Mouse (Mus musculus) limb, embryonic 11.5 days (tissue): Measurements from ENCODE around the gene Tmem179. TPM values are rescaled to one million over a fixed set of nuclear protein-coding genes. Genes with fewer than 3 reads are reported as not detected.
A peak's percentile ranks its signal among the peaks of the same experiment; 100 is the strongest.

Experiments
- ATAC-seq: fragments of 200-750 bp; cut with Nextera tagmentation; 2 replicates; pipeline ENCODE4 v1.8.0; 2017; ENCODE audit warnings: low read depth; ENCODE audit not compliant: insufficient number of reproducible peaks, low FRiP score, low TSS enrichment
- DNase-seq: peaks from one replicate; pipeline ENCODE4 v3.0.0-alpha.2; 2015; ENCODE audit warnings: low spot score
- H3K27ac ChIP-seq: fragments of 300-500 bp; sonication (generic); replicated peaks from 2 replicates; pipeline ENCODE4 v1.5.1; 2014; ENCODE audit warnings: low read depth, mild to moderate bottlenecking, low read length
- H3K27me3 ChIP-seq: fragments of 300-500 bp; sonication (generic); 2 replicates; pipeline ENCODE4 v1.6.1; 2014; ENCODE audit warnings: mild to moderate bottlenecking, low read length, mixed read lengths; ENCODE audit not compliant: control insufficient read depth, insufficient read depth
- H3K36me3 ChIP-seq: fragments of 300-500 bp; sonication (generic); 2 replicates; pipeline ENCODE4 v1.6.1; 2014; ENCODE audit warnings: mild to moderate bottlenecking, low read length, moderate library complexity, mixed read lengths; ENCODE audit not compliant: control insufficient read depth, insufficient read depth
- H3K4me1 ChIP-seq: fragments of 300-500 bp; sonication (generic); 2 replicates; pipeline ENCODE4 v1.6.1; 2014; ENCODE audit warnings: low read length, mixed read lengths; ENCODE audit not compliant: control insufficient read depth, insufficient read depth
- H3K4me2 ChIP-seq: fragments of 300-500 bp; sonication (generic); 2 replicates; pipeline ENCODE4 v1.6.1; 2014; ENCODE audit warnings: low read depth, mild to moderate bottlenecking, moderate library complexity; ENCODE audit not compliant: severe bottlenecking
- H3K4me3 ChIP-seq: fragments of 300-500 bp; sonication (generic); 2 replicates; pipeline ENCODE4 v1.5.1; 2014; ENCODE audit warnings: low read depth, low read length
- H3K9ac ChIP-seq: fragments of 300-500 bp; sonication (generic); 2 replicates; pipeline ENCODE4 v1.6.1; 2014; ENCODE audit warnings: mild to moderate bottlenecking, low read length
- H3K9me3 ChIP-seq: fragments of 300-500 bp; sonication (generic); 2 replicates; pipeline ENCODE4 v1.6.1; 2016; ENCODE audit warnings: low read length; ENCODE audit not compliant: control insufficient read depth
- WGBS: fragments of 180-500 bp; shearing (Covaris S2); extraction: QIAGEN DNeasy Blood & Tissue Kit; methylation state at CpG from one replicate; pipeline ENCODE4 v1.1.7; 2014; 5-methylcytosine and 5-hydroxymethylcytosine counted together
- polyA plus RNA-seq: library from polyadenylated mRNA; unstranded; fragments of >200 nt; fragmentation: Nextera tagmentation; extraction: Ambion mirVana; gene quantifications from 2 replicates; pipeline ENCODE4 v1.2.1, GENCODE M21; 2014

Tmem179 gene
- polyA plus RNA-seq, result 0.16 TPM in 1 of 2 replicates, not detected in the other

DNA sequence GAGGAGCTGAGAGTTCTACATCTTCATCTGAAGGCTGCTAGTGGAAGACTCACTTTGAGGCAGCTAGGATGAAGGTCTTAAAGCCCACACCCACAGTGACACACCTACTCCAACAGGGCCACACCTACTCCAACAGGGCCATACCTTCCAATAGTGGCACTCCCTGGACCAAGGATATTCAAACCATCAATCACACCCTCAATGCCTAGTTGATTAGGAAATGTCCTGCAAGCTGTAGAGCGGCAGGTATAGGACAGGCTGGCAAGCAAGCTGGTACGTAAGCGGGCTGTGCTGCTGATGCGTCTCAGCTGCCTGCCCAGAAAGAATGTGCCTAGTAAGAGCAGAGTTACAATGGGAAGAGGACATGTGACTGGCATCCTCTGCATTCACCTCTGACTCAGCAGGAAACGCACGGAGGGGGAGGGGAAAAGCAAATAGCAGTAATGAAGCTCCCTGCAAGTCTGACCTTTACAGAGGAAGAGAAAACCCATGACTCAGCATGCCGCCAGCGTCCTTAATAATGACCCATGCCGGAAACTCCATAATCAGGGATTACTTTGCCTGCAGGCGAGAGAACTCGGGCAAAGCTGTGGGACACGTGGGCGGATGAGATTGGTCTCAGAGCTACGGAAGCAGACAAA, at the start of gene Tmem179:
Tmem179 (minus strand) TSS at position 51 of the 641 bp plus-strand sequence.
- no peak within 1 kb of the TSS for H3K4me2 ChIP-seq
- H3K9ac ChIP-seq, result no peak within 1 kb of the TSS
- no peaks in the 10 kb centered on the region for H3K36me3 ChIP-seq
- DNase-seq, result peak; percentile 71
- peaks cover 5% of the 10 kb centered on the region; the same call in 1 of the 2 replicates for H3K4me1 ChIP-seq
- 0 out of 2 replicates have a peak, but pooled peaks have one; percentile 26 for ATAC-seq
- no peaks in the 10 kb centered on the region for H3K9me3 ChIP-seq
- no peak within 1 kb of the TSS for H3K4me3 ChIP-seq
- H3K27me3 ChIP-seq, result no peaks in the 10 kb centered on the region
- 27% methylated on average over 14 of the region's 14 CpGs for WGBS
- no peak within 1 kb of the TSS for H3K27ac ChIP-seq

DNA sequence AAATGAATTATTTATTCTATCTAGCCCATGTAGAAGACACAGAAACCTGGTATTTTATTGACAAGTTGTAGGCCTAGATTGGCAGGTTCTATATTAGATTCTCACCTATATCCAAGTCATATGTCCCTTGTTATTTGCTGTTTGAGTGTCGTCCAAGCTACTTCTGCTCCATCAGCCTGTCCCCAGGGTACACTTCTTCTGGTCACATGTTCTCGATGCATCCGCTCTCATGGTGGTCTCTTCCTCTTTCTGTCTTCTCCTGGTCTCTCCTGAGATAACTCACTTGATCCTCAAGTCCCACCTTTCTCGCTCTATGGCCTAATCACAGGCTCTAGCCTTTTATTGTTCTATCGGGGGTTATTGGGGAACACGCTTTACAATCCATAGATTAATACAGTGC, 46.5 kb upstream of the Tmem179 start:
- DNase-seq (no peak), ATAC-seq (no peak)
- no peak overlapping the region for H3K4me3 ChIP-seq
- no peak overlapping the region for H3K27ac ChIP-seq
- H3K27me3 ChIP-seq, result no peaks in the 10 kb centered on the region
- no peak overlapping the region for H3K4me2 ChIP-seq
- WGBS, result 88% methylated on average over 6 of the region's 6 CpGs
- no peaks in the 10 kb centered on the region for H3K9me3 ChIP-seq
- no peak overlapping the region for H3K9ac ChIP-seq
- no peaks in the 10 kb centered on the region for H3K4me1 ChIP-seq
- H3K36me3 ChIP-seq, result no peaks in the 10 kb centered on the region

DNA sequence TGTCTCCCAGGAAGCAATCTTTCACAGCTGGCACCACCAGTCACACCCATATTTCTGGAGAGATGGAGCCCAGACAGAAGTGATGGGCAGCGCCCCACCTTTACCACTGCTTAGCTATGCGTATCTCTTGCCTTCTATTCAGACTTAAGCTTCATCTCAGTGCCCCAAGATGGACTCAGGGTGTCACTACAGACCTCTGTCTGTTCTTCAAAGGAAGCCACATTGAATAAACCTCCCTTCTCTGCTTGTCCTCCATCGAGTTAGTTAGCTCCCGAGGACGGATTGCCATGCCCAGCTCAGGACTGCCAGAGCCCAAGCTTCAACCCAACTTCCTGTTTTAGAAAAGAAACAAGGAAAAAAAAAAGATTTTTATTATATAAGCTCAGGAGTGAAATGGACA, 45.9 kb upstream of the Tmem179 start:
- 73% methylated on average over 5 of the region's 5 CpGs for WGBS
- no peaks in the 10 kb centered on the region for H3K9me3 ChIP-seq
- H3K4me2 ChIP-seq, result no peak overlapping the region
- no peaks in the 10 kb centered on the region for H3K27me3 ChIP-seq
- DNase-seq (no peak), ATAC-seq (no peak)
- H3K36me3 ChIP-seq, result no peaks in the 10 kb centered on the region
- H3K9ac ChIP-seq, result no peak overlapping the region
- H3K4me3 ChIP-seq, result no peak overlapping the region
- no peaks in the 10 kb centered on the region for H3K4me1 ChIP-seq
- H3K27ac ChIP-seq, result no peak overlapping the region

DNA sequence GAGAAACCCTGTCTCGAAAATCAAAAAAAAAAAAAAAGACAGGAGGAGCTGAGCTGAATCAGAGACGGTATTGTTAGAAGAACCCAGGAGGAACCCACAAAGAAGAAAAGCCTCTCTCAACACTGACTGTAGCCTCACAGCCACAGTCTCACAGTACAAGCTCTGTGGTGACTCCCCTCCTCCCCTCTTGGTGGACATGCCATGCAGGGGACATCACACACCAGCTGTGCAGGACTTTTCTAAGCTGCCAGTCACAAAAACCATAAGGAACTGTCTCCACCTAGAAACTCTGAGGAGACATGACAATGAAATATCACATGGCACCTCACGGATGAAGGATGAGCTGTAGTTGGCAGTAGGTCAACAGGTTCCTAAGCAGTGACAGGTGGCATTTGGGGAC, 44.6 kb upstream of the Tmem179 start:
- Histone ChIP-seq H3K27ac (no peak overlapping the region), H3K4me3 (no peak overlapping the region), H3K9me3 (no peaks in the 10 kb centered on the region), H3K9ac (no peak overlapping the region), H3K36me3 (no peaks in the 10 kb centered on the region), H3K4me1 (no peaks in the 10 kb centered on the region), H3K27me3 (no peaks in the 10 kb centered on the region), H3K4me2 (no peak overlapping the region)
- DNase-seq (no peak), ATAC-seq (no peak)
- 80% methylated on average over 3 of the region's 3 CpGs for WGBS

DNA sequence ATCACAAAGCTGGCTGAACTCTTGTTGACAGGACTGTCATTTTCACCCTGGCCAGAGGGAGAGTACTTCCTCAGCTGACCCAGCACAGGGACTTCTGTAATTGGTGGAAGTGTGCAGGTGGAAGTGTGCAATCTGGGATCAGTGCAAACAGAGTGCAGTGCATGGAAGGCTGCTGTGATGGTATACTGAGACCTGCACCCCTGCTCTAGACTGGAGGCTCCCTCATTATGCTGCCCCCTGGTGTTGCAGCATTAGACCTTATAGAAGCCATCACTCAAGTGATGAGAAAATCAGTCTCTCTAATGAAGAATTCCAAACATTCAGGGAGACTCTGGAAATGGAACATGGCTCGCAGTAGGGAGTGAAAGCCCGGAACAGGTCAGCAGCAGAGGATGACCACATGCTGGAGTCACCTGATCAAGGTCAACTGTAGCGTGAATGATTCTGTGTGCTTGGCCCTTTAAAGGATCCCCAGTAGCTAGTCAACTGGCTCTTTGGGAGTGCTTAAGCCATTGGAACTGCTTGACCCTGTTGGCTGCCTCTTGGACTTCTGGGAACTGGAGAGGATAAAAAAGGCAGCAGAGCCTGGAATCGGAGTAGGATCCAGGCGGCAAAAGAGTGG, 43.7 kb upstream of the Tmem179 start:
- 63% methylated on average over 5 of the region's 5 CpGs for WGBS
- no peak overlapping the region for H3K27ac ChIP-seq

DNA sequence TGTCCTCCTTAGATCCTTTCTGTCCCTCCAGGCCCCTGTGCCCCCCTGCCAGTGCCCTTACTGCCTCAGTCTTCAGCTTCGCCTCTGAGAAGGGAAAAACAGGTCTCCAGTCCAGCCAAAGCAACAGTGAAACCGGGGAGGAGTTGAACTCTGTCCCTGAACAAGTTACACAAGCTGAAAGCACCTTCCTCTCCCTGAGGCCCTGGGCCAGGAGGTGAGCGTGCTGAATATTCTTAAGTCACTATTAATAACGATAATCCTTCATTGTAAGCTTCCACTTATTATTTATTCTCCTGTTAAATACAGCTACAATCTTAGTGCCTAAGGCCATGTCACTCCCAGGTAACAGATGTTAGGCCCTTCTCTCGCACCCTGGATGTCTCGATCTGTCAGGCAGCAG, 43.1 kb upstream of the Tmem179 start:
- WGBS, result 58% methylated on average over 6 of the region's 6 CpGs
- H3K4me1 ChIP-seq, result no peaks in the 10 kb centered on the region
- H3K9me3 ChIP-seq, result no peaks in the 10 kb centered on the region
- DNase-seq (no peak), ATAC-seq (no peak)
- no peak overlapping the region for H3K4me2 ChIP-seq
- H3K9ac ChIP-seq, result no peak overlapping the region
- H3K36me3 ChIP-seq, result no peaks in the 10 kb centered on the region
- no peaks in the 10 kb centered on the region for H3K27me3 ChIP-seq
- H3K4me3 ChIP-seq, result no peak overlapping the region
- H3K27ac ChIP-seq, result no peak overlapping the region

More for the DNA sequence above, 43.7 kb upstream of the Tmem179 start:
- Histone ChIP-seq H3K4me3 (no peak overlapping the region), H3K9ac (no peak overlapping the region), H3K4me1 (no peaks in the 10 kb centered on the region), H3K9me3 (no peaks in the 10 kb centered on the region), H3K4me2 (no peak overlapping the region), H3K36me3 (no peaks in the 10 kb centered on the region), H3K27me3 (no peaks in the 10 kb centered on the region)
- DNase-seq, result no peak
- ATAC-seq, result no peak

DNA sequence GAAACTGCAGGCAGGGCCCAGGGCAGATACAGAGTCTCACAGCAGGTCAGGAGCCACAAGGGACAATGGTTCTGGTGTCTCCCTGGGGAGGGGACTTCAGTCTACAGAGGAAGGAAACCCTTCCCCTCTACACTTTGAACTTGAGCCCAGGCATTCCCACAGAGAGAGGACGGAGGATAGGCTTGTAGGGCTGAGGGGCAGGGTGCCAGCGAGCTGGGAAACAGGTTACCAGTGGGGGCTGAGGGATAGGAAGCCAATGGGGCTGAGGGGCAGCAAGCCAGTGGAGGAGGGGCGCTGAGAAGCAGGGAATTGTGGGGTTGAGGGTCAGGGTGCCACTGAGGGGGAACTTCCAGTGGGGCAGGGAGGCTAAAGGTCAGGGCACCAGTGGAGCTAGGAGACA, 42.7 kb upstream of the Tmem179 start:
- Histone ChIP-seq H3K4me3 (no peak overlapping the region), H3K9me3 (no peaks in the 10 kb centered on the region), H3K4me2 (no peak overlapping the region), H3K9ac (no peak overlapping the region), H3K4me1 (no peaks in the 10 kb centered on the region), H3K27me3 (no peaks in the 10 kb centered on the region), H3K36me3 (no peaks in the 10 kb centered on the region), H3K27ac (no peak overlapping the region)
- no peak for DNase-seq
- WGBS, result 41% methylated on average over 3 of the region's 3 CpGs
- ATAC-seq, result no peak

DNA sequence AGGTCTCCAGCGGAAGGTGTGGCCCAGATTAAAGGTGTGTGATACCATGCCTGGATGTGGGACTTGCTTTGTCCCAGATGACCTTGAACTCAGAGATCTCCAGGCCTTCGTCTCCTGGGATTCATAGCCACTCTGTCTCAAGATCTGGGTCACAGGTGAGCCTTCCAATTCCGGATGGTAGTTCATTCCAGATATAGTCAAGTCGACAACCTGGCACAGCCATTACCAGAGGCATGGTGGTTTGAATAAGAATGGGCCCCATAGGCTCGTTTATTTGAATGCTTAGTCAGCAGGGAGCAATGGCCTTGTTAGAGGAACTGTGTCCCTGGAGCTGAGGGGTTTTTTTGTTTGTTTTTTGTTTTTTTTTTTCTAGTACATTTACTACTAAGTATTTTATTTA, 40.7 kb upstream of the Tmem179 start:
- no peak overlapping the region for H3K27ac ChIP-seq
- H3K4me3 ChIP-seq, result no peak overlapping the region
- no peak overlapping the region for H3K9ac ChIP-seq
- WGBS, result 80% methylated on average over 5 of the region's 5 CpGs
- ATAC-seq (no peak), DNase-seq (no peak)
- H3K4me1 ChIP-seq, result no peaks in the 10 kb centered on the region
- no peaks in the 10 kb centered on the region for H3K36me3 ChIP-seq
- H3K9me3 ChIP-seq, result no peaks in the 10 kb centered on the region
- H3K27me3 ChIP-seq, result no peaks in the 10 kb centered on the region
- H3K4me2 ChIP-seq, result no peak overlapping the region
